Mouse (Mus musculus): Measurements from ENCODE around the gene Krtap10-4. TPM values are rescaled to one million over a fixed set of nuclear protein-coding genes. Genes with fewer than 3 reads are reported as not detected.

The Krtap10-4 gene
- polyA plus RNA-seq (2014; fragmentation: Nextera tagmentation; extraction: Ambion mirVana) = not detected in 2 replicates

GRCm38 (mm10) chr10:77826951-77827350 lies at the start of gene Krtap10-4:
Gene Krtap10-4 (minus strand): TSS chr10:77827095.
- no peaks in the 10 kb centered on the region for H3K36me3 ChIP-seq (ENCODE audit: control insufficient read depth, insufficient read depth, low read length)
- H3K9ac ChIP-seq (ENCODE audit: low read depth, low read length) = no peak within 1 kb of the TSS
- no peaks in the 10 kb centered on the region; the same call in 1 of the 2 replicates for H3K9me3 ChIP-seq (replicated peaks; ENCODE audit: control insufficient read depth, low read length)
- H3K4me3 ChIP-seq (ENCODE audit: low read depth, low read length) = no peak within 1 kb of the TSS
- 58% methylated on average over 6 of the region's 6 CpGs for WGBS (ENCODE audit: insufficient replicate concordance)
- ATAC-seq (replicated peaks; ENCODE audit: insufficient number of reproducible peaks, low FRiP score, low TSS enrichment) = no peak
- no peak within 1 kb of the TSS for H3K4me2 ChIP-seq
- no peak within 1 kb of the TSS for H3K27ac ChIP-seq (ENCODE audit: low read depth, low read length)
- no peaks in the 10 kb centered on the region for H3K4me1 ChIP-seq (ENCODE audit: control insufficient read depth, insufficient read depth, low read length)
- no peaks in the 10 kb centered on the region for H3K27me3 ChIP-seq (ENCODE audit: control insufficient read depth, insufficient read depth, low read length)

DNA sequence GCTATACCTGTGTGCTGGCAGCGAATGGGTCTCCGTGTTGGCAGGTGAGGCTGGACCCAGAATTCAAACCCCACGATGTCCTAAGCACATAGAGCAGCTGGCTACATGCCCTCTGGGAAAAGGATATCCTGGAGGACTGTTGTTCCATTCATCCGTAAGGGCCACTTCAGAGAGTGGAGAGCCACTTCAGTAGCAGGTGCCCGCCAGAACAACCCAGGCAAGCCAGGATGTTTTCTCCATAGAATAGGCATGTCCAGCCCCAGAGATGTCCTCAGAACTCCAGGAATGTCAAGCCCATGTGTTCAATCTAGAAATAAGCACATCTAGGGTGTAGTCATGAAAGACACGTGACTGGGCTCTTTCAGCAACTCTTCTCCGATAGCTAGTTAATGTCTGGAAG lies 42.8 kb upstream of the Krtap10-4 start:
- Histone ChIP-seq H3K4me1 (ENCODE audit: control insufficient read depth, insufficient read depth, low read length) (no peaks in the 10 kb centered on the region), H3K4me2 (no peak overlapping the region), H3K27me3 (ENCODE audit: control insufficient read depth, insufficient read depth, low read length) (no peaks in the 10 kb centered on the region), H3K36me3 (ENCODE audit: control insufficient read depth, insufficient read depth, low read length) (no peaks in the 10 kb centered on the region), H3K9me3 (replicated peaks; ENCODE audit: control insufficient read depth, low read length) (no peaks in the 10 kb centered on the region), H3K4me3 (ENCODE audit: low read depth, low read length) (no peak overlapping the region), H3K9ac (ENCODE audit: low read depth, low read length) (no peak overlapping the region), H3K27ac (ENCODE audit: low read depth, low read length) (no peak overlapping the region)
- no peak for ATAC-seq (replicated peaks; ENCODE audit: insufficient number of reproducible peaks, low FRiP score, low TSS enrichment)
- 73% methylated on average over 7 of the region's 7 CpGs for WGBS (ENCODE audit: insufficient replicate concordance)

DNA sequence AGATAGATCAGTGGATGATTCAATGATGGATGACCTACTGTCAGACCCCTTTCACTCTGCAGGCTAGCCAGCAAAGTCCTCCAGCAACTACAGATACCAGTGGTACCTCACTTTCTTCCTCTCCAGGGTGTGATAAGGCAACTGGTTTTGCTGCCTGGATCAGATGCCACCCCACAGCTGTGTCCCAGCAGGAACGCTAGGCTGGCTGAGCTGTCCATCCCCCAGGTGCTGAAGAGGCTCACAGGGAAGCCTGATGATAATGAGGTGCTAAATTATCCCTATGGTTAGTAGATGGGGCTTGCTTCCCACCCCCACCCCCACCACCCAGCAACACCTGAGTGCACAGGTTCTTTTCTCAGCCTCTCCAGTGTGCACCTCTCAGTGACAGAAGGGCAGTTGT lies 40.7 kb upstream of the Krtap10-4 start:
- H3K27me3 ChIP-seq (ENCODE audit: control insufficient read depth, insufficient read depth, low read length) = no peaks in the 10 kb centered on the region
- no peak overlapping the region for H3K4me3 ChIP-seq (ENCODE audit: low read depth, low read length)
- no peaks in the 10 kb centered on the region for H3K9me3 ChIP-seq (replicated peaks; ENCODE audit: control insufficient read depth, low read length)
- H3K27ac ChIP-seq (ENCODE audit: low read depth, low read length) = no peak overlapping the region
- WGBS (ENCODE audit: insufficient replicate concordance) = 20% methylated on average over 1 of the region's 1 CpGs
- no peaks in the 10 kb centered on the region for H3K36me3 ChIP-seq (ENCODE audit: control insufficient read depth, insufficient read depth, low read length)
- no peak overlapping the region for H3K4me2 ChIP-seq
- H3K4me1 ChIP-seq (ENCODE audit: control insufficient read depth, insufficient read depth, low read length) = no peaks in the 10 kb centered on the region
- ATAC-seq (replicated peaks; ENCODE audit: insufficient number of reproducible peaks, low FRiP score, low TSS enrichment) = no peak
- H3K9ac ChIP-seq (ENCODE audit: low read depth, low read length) = no peak overlapping the region

DNA sequence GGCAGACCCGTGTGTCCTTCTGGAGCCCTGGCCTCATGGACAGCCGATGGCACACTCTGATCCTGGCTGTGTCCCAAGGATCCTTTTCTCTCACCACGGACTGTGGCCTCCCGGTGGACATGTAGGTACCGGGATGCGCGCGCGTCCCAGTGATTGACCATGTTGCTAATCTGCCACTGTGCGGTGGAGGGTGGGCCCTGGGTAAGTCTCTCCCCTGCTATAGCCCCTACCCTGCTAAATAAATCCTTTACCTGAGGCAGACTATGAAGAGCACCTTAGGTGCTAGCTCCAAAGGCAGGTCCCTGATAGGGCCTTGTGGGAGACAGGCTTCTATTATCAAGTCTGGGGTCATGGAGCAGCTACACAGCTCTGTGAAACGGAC lies 37.9 kb upstream of the Krtap10-4 start:
- Histone ChIP-seq H3K4me2 (peak overlapping the region; percentile 45), H3K27me3 (ENCODE audit: control insufficient read depth, insufficient read depth, low read length) (no peaks in the 10 kb centered on the region), H3K27ac (ENCODE audit: low read depth, low read length) (no peak overlapping the region), H3K36me3 (ENCODE audit: control insufficient read depth, insufficient read depth, low read length) (no peaks in the 10 kb centered on the region), H3K9me3 (replicated peaks; ENCODE audit: control insufficient read depth, low read length) (no peaks in the 10 kb centered on the region), H3K9ac (ENCODE audit: low read depth, low read length) (no peak overlapping the region), H3K4me1 (ENCODE audit: control insufficient read depth, insufficient read depth, low read length) (no peaks in the 10 kb centered on the region), H3K4me3 (ENCODE audit: low read depth, low read length) (0 out of 2 replicates have a peak overlapping the region, but pooled peaks have one; percentile 3)
- ATAC-seq (replicated peaks; ENCODE audit: insufficient number of reproducible peaks, low FRiP score, low TSS enrichment) = no peak
- 23% methylated on average over 11 of the region's 11 CpGs for WGBS (ENCODE audit: insufficient replicate concordance)

GRCm38 (mm10) chr10:77864067-77864761 lies 37.3 kb upstream of the Krtap10-4 start:
- Histone ChIP-seq H3K27me3 (ENCODE audit: control insufficient read depth, insufficient read depth, low read length) (no peaks in the 10 kb centered on the region), H3K9me3 (replicated peaks; ENCODE audit: control insufficient read depth, low read length) (no peaks in the 10 kb centered on the region), H3K4me3 (ENCODE audit: low read depth, low read length) (0 out of 2 replicates have a peak overlapping the region, but pooled peaks have one; percentile 3), H3K4me2 (peak overlapping the region; percentile 45), H3K27ac (ENCODE audit: low read depth, low read length) (no peak overlapping the region), H3K4me1 (ENCODE audit: control insufficient read depth, insufficient read depth, low read length) (no peaks in the 10 kb centered on the region), H3K36me3 (ENCODE audit: control insufficient read depth, insufficient read depth, low read length) (no peaks in the 10 kb centered on the region), H3K9ac (ENCODE audit: low read depth, low read length) (no peak overlapping the region)
- WGBS (ENCODE audit: insufficient replicate concordance) = 27% methylated on average over 13 of the region's 14 CpGs
- ATAC-seq (replicated peaks; ENCODE audit: insufficient number of reproducible peaks, low FRiP score, low TSS enrichment) = peak; percentile 46; the same call in 1 of the 2 replicates

- no peak within 1 kb of the TSS for H3K9ac ChIP-seq (ENCODE audit: low read depth, low read length)
- ATAC-seq (replicated peaks; ENCODE audit: insufficient number of reproducible peaks, low FRiP score, low TSS enrichment) = no peak
- no peaks in the 10 kb centered on the region for H3K9me3 ChIP-seq (replicated peaks; ENCODE audit: control insufficient read depth, low read length)
- no peaks in the 10 kb centered on the region for H3K4me1 ChIP-seq (ENCODE audit: control insufficient read depth, insufficient read depth, low read length)
- 43% methylated on average over 7 of the region's 7 CpGs for WGBS (ENCODE audit: insufficient replicate concordance)
- H3K27ac ChIP-seq (ENCODE audit: low read depth, low read length) = no peak within 1 kb of the TSS
- no peak within 1 kb of the TSS for H3K4me2 ChIP-seq
- no peaks in the 10 kb centered on the region for H3K36me3 ChIP-seq (ENCODE audit: control insufficient read depth, insufficient read depth, low read length)
- H3K27me3 ChIP-seq (ENCODE audit: control insufficient read depth, insufficient read depth, low read length) = no peaks in the 10 kb centered on the region
- H3K4me3 ChIP-seq (ENCODE audit: low read depth, low read length) = no peak within 1 kb of the TSS
Measured at GRCm38 (mm10) chr10:77861675-77862074, 34.8 kb upstream of the Krtap10-4 start, which contains the start of gene Gm3285. Gene Gm3285 (plus strand): TSS chr10:77861975.

GRCm38 (mm10) chr10:77852559-77852958 lies 25.7 kb upstream of the Krtap10-4 start, which contains the start of gene Gm10318:
Gene Gm10318 (plus strand): TSS chr10:77852859.
- Histone ChIP-seq H3K4me3 (ENCODE audit: low read depth, low read length) (no peak within 1 kb of the TSS), H3K27me3 (ENCODE audit: control insufficient read depth, insufficient read depth, low read length) (no peaks in the 10 kb centered on the region), H3K9me3 (replicated peaks; ENCODE audit: control insufficient read depth, low read length) (0 out of 2 replicates have a peak, but pooled peaks cover 3% of the 10 kb centered on the region), H3K36me3 (ENCODE audit: control insufficient read depth, insufficient read depth, low read length) (no peaks in the 10 kb centered on the region), H3K4me1 (ENCODE audit: control insufficient read depth, insufficient read depth, low read length) (no peaks in the 10 kb centered on the region), H3K27ac (ENCODE audit: low read depth, low read length) (no peak within 1 kb of the TSS), H3K4me2 (no peak within 1 kb of the TSS), H3K9ac (ENCODE audit: low read depth, low read length) (no peak within 1 kb of the TSS)
- no peak for ATAC-seq (replicated peaks; ENCODE audit: insufficient number of reproducible peaks, low FRiP score, low TSS enrichment)
- WGBS (ENCODE audit: insufficient replicate concordance) = 57% methylated on average over 9 of the region's 9 CpGs

DNA sequence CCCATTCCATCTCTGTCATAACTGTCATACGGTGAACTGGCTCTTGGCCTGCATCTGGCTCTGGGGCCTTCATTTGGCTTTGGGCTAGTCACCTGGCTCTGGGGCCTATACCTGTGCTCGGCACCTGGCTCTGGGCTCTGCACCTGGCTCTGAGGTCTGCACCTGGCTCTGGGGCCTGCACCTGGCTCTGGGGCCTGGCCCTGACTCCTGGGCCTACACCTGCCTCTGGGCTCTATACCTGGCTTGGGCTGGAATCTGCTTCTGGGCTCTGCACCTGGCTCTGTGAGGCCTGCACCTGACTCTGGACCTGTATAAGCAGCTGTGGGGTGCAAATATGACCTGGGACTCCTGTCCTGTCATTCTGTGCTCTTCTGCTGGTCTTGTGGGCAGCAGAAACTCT lies 20.6 kb upstream of the Krtap10-4 start:
- ATAC-seq (replicated peaks; ENCODE audit: insufficient number of reproducible peaks, low FRiP score, low TSS enrichment) = no peak
- Histone ChIP-seq H3K4me3 (ENCODE audit: low read depth, low read length) (no peak overlapping the region), H3K27ac (ENCODE audit: low read depth, low read length) (no peak overlapping the region), H3K27me3 (ENCODE audit: control insufficient read depth, insufficient read depth, low read length) (no peaks in the 10 kb centered on the region), H3K36me3 (ENCODE audit: control insufficient read depth, insufficient read depth, low read length) (no peaks in the 10 kb centered on the region), H3K4me2 (no peak overlapping the region), H3K9ac (ENCODE audit: low read depth, low read length) (no peak overlapping the region), H3K9me3 (replicated peaks; ENCODE audit: control insufficient read depth, low read length) (peaks cover 13% of the 10 kb centered on the region), H3K4me1 (ENCODE audit: control insufficient read depth, insufficient read depth, low read length) (no peaks in the 10 kb centered on the region)
- WGBS (ENCODE audit: insufficient replicate concordance) = 66% methylated on average over 2 of the region's 2 CpGs

- 13% methylated on average over 2 of the region's 2 CpGs for WGBS (ENCODE audit: insufficient replicate concordance)
- Histone ChIP-seq H3K4me2 (no peak overlapping the region), H3K4me1 (ENCODE audit: control insufficient read depth, insufficient read depth, low read length) (no peaks in the 10 kb centered on the region), H3K27me3 (ENCODE audit: control insufficient read depth, insufficient read depth, low read length) (no peaks in the 10 kb centered on the region), H3K36me3 (ENCODE audit: control insufficient read depth, insufficient read depth, low read length) (no peaks in the 10 kb centered on the region), H3K9ac (ENCODE audit: low read depth, low read length) (no peak overlapping the region), H3K27ac (ENCODE audit: low read depth, low read length) (no peak overlapping the region), H3K4me3 (ENCODE audit: low read depth, low read length) (no peak overlapping the region), H3K9me3 (replicated peaks; ENCODE audit: control insufficient read depth, low read length) (peaks cover 13% of the 10 kb centered on the region)
- ATAC-seq (replicated peaks; ENCODE audit: insufficient number of reproducible peaks, low FRiP score, low TSS enrichment) = no peak
Measured at GRCm38 (mm10) chr10:77846961-77847360, 20.1 kb upstream of the Krtap10-4 start.

All from heart, embryonic 11.5 days (tissue).